Mouse (Mus musculus) ES-Bruce4 (cell line): Measurements from ENCODE around the gene Tunar.

Source experiments
- CTCF ChIP-seq: IDR thresholded peaks from one replicate; pipeline ENCODE4 v1.8.1; 2011; ENCODE audit warnings: low read depth, low read length
- POLR2A ChIP-seq: IDR thresholded peaks from one replicate; pipeline ENCODE4 v1.8.1; 2011; ENCODE audit warnings: low read length; ENCODE audit not compliant: insufficient read depth

DNA sequence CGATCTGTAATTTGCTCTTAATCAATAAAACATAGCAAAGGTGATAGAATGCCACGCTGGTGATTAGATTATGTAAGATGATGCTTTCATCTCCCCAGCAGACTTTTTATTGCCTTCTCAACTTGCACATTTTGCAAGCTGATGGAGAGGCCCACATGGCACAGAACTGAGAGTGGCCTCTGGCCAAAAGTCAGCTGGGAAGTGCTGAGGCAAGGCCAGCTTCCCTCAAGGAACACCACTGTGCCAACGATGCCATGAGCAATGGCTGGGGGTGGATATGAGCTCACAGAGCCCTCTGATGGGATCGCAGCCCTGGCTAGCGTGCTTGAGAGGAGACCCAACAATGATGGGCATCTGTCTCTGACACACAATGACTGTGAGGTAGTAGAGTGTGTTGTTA, 6.6 kb upstream of the Tunar start:
- no peak for TF ChIP-seq CTCF
- no peak for TF ChIP-seq POLR2A
